23 mouse cellular contexts compared by ENCODE assay signal in the genomic region with DNA sequence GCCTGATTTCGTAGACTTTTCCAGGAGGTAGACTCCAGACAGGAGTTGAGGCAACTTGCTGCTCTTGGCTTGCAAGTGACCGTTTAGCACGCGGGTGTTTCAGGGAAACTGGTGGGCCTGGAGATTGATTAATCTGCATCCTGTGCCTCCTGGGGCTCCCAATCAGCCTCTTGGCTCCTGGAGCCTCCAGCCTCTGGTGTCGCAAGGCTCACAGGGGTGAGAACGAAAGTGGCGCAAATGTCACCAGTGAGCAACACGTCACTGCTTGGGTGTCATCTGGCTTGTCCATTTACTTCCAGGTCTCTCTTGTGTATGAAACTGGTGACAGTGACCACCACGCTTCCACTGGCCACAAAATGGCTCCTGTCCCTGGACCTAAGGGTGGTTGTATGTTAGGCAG. TPM values are rescaled to one million over a fixed set of nuclear protein-coding genes. Genes with fewer than 3 reads are reported as not detected.
A peak's percentile ranks its signal among the peaks of the same experiment; 100 is the strongest.
DNase-seq lines count a peak whose midpoint lies in the region; ATAC-seq and TF ChIP-seq lines count a peak whose summit lies in the region.
"Had no signal": no experiment of that assay in that cellular context is flagged by ENCODE, and none has a peak within 500 bp of the region (broad histone marks: within the 10 kb centered on the region; RNA-seq: fewer than 3 reads in every experiment).

No protein-coding gene starts in this region.

- ATAC-seq in liver, embryonic 11.5 days (replicated peaks; ENCODE audit: low FRiP score): no peak
- ATAC-seq: forebrain, embryonic 16.5 days; hindbrain, embryonic 16.5 days; midbrain, embryonic 13.5 days; Patski had no signal

- no peak overlapping the region for H3K4me2 ChIP-seq in liver, embryonic 11.5 days
- H3K4me2 ChIP-seq: heart, embryonic 15.5 days; midbrain, embryonic 13.5 days; neural tube, embryonic 13.5 days had no signal

- peak; percentile 24 for DNase-seq in adrenal gland, adult 8-10 months
- no peak for DNase-seq in adrenal gland, postnatal 4 days (ENCODE audit: low spot score in 2 of 2)
- DNase-seq in liver, adult 2 months (ENCODE audit: extremely low read depth, low read depth, low spot score): peak; percentile 8
- DNase-seq in liver, embryonic 11.5 days (ENCODE audit: low spot score): no peak
- peak; percentile 53 for DNase-seq in adipocyte (ENCODE audit: low spot score)
- DNase-seq in limb, embryonic 10.5 days (ENCODE audit: low spot score): no peak
- DNase-seq in right cerebral cortex, adult 18-20 months: no peak
- DNase-seq in layer of hippocampus, adult 8-10 months (ENCODE audit: low spot score in 2 of 2): no peak
- DNase-seq: cerebellum, adult 11-12 months; cerebellum, postnatal 25 days; embryo, embryonic 11 days; kidney, adult 9 months; kidney, postnatal 25 days; left cerebral cortex, postnatal 4 days; spleen, adult 18-20 months had no signal

- H3K27me3 ChIP-seq in liver, adult 2 months (ENCODE audit: control insufficient read depth, insufficient read depth, low read length): no peaks in the 10 kb centered on the region; the same call in 1 of the 2 replicates
- H3K27me3 ChIP-seq in liver, embryonic 11.5 days (replicated peaks; ENCODE audit: control insufficient read depth, insufficient read depth, low read length): no peaks in the 10 kb centered on the region
- H3K27me3 ChIP-seq in limb, embryonic 10.5 days (ENCODE audit: low read depth, poor library complexity, severe bottlenecking): 0 out of 2 replicates have a peak, but pooled peaks cover 16% of the 10 kb centered on the region
- H3K27me3 ChIP-seq: heart, embryonic 15.5 days; neural tube, embryonic 13.5 days had no signal

- no peak for TF ChIP-seq CTCF in liver, adult 2 months (IDR thresholded peaks at IDR 0.05; ENCODE audit: low read depth, low read length)

- no peaks in the 10 kb centered on the region for H3K36me3 ChIP-seq in liver, adult 2 months (ENCODE audit: control insufficient read depth, insufficient read depth, low read length)
- H3K36me3 ChIP-seq in liver, embryonic 11.5 days (ENCODE audit: control insufficient read depth, insufficient read depth, low read length): no peaks in the 10 kb centered on the region
- no peaks in the 10 kb centered on the region for H3K36me3 ChIP-seq in limb, embryonic 10.5 days
- H3K36me3 ChIP-seq: heart, embryonic 15.5 days; midbrain, embryonic 13.5 days; neural tube, embryonic 13.5 days had no signal

- no peak overlapping the region for H3K27ac ChIP-seq in liver, adult 2 months (replicated peaks; ENCODE audit: insufficient read depth, low read depth, low read length)
- no peak overlapping the region for H3K27ac ChIP-seq in liver, embryonic 11.5 days (ENCODE audit: low read depth, low read length)
- peak overlapping the region; percentile 9; the same call in 1 of the 2 replicates for H3K27ac ChIP-seq in limb, embryonic 10.5 days
- H3K27ac ChIP-seq: midbrain, embryonic 13.5 days; neural tube, embryonic 13.5 days had no signal

- H3K79me2 ChIP-seq in liver, adult 2 months (ENCODE audit: control insufficient read depth, insufficient read depth, low read length): no peaks in the 10 kb centered on the region

- no peaks in the 10 kb centered on the region for H3K9me3 ChIP-seq in liver, embryonic 11.5 days (ENCODE audit: control insufficient read depth, low read length)
- no peaks in the 10 kb centered on the region for H3K9me3 ChIP-seq in limb, embryonic 10.5 days (replicated peaks)
- H3K9me3 ChIP-seq: heart, embryonic 15.5 days; midbrain, embryonic 13.5 days; neural tube, embryonic 13.5 days had no signal

- no peak for TF ChIP-seq POLR2A in liver, adult 2 months (IDR thresholded peaks at IDR 0.05; ENCODE audit: extremely low read depth, insufficient read depth, low read length)

- no peak overlapping the region for H3K9ac ChIP-seq in liver, adult 2 months (ENCODE audit: low read depth, low read length)
- no peak overlapping the region for H3K9ac ChIP-seq in liver, embryonic 11.5 days (ENCODE audit: low read depth, low read length)
- H3K9ac ChIP-seq: heart, embryonic 15.5 days; midbrain, embryonic 13.5 days; neural tube, embryonic 13.5 days had no signal

- H3K4me3 ChIP-seq in liver, adult 2 months (ENCODE audit: insufficient read depth, low read depth, low read length): no peak overlapping the region
- H3K4me3 ChIP-seq in liver, embryonic 11.5 days (ENCODE audit: low read depth, low read length): no peak overlapping the region
- H3K4me3 ChIP-seq in limb, embryonic 10.5 days: no peak overlapping the region
- H3K4me3 ChIP-seq: heart, embryonic 15.5 days; midbrain, embryonic 13.5 days; neural tube, embryonic 13.5 days had no signal

- WGBS in liver, adult 2 months: 79% methylated on average over 9 of the region's 9 CpGs
- 67% methylated on average over 9 of the region's 9 CpGs for WGBS in liver, embryonic 11.5 days
- 63% methylated on average over 9 of the region's 9 CpGs for WGBS in limb, embryonic 10.5 days

- peaks cover 5% of the 10 kb centered on the region for H3K4me1 ChIP-seq in liver, adult 2 months (ENCODE audit: control insufficient read depth, insufficient read depth, low read length)
- H3K4me1 ChIP-seq in liver, embryonic 11.5 days (replicated peaks; ENCODE audit: control insufficient read depth, insufficient read depth, low read length): peaks cover 3% of the 10 kb centered on the region; the same call in 1 of the 2 replicates
- H3K4me1 ChIP-seq in limb, embryonic 10.5 days: peaks cover 18% of the 10 kb centered on the region
- H3K4me1 ChIP-seq: midbrain, embryonic 13.5 days had no signal

RNA-seq across cellular contexts. Expression of a gene that starts 43.5 kb away (rescaled TPM):
- total RNA-seq in adrenal gland, adult 8-10 months (2022): 1 to 10 TPM; 1.5 to 3.1 (median 2.4) TPM
- 1 to 10 TPM; 2.8 to 2.9 TPM for total RNA-seq in adrenal gland, postnatal 4 days (2021)
- 0.40 and 0.65 TPM in 2 replicates for total RNA-seq in liver, adult 2 months (2014; rRNA removed)
- polyA plus RNA-seq in liver, adult 2 months (2012; rRNA removed): 0.66 and 0.89 TPM in 2 replicates
- polyA plus RNA-seq in liver, embryonic 11.5 days (2014; fragmentation: Nextera tagmentation; extraction: Ambion mirVana): 0.34 and 0.35 TPM in 2 replicates
- polyA plus RNA-seq in limb, embryonic 10.5 days (2016; fragmentation: Nextera tagmentation; extraction: Ambion mirVana): 0.16 TPM in 1 of 2 replicates, not detected in the other
- 10 to 100 TPM; 19.9 to 22.8 (median 20.3) TPM for total RNA-seq in layer of hippocampus, adult 8-10 months (2022)
- total RNA-seq: hematopoietic stem cell, adult 5-6 weeks had no signal
- polyA plus RNA-seq: CD4-positive, CD25-positive, alpha-beta regulatory T cell, adult 4 months; Patski had no signal

Comparison
In these comparisons a context has a peak if more than half of its experiments do, and no peak if none do; other contexts are left out.
1. DNase-seq: peak in adrenal gland, adult 8-10 months (single experiment), liver, adult 2 months (single experiment) and adipocyte (single experiment); none in adrenal gland, postnatal 4 days (0 of 2), liver, embryonic 11.5 days (single experiment), limb, embryonic 10.5 days (single experiment), right cerebral cortex, adult 18-20 months (single experiment) and layer of hippocampus, adult 8-10 months (0 of 2).
2. RNA of a gene that starts 43.5 kb away (total RNA-seq): 19.9 to 22.8 TPM in layer of hippocampus, adult 8-10 months; 2.8 to 2.9 TPM in adrenal gland, postnatal 4 days, 1.5 to 3.1 TPM in adrenal gland, adult 8-10 months and 0.40 to 0.65 TPM in liver, adult 2 months; every median in the first group is over 4 times any median in the second.